Mouse (Mus musculus) heart, embryonic 13.5 days (tissue): ENCODE results near the gene Mfn1. TPM values are rescaled to one million over a fixed set of nuclear protein-coding genes. Genes with fewer than 3 reads are reported as not detected.

Experiments
- ATAC-seq: fragments of 200-750 bp; cut with Nextera tagmentation; 2 replicates; pipeline ENCODE4 v1.8.0; 2017; ENCODE audit warnings: moderate TSS enrichment; ENCODE audit not compliant: insufficient number of reproducible peaks, low FRiP score, low TSS enrichment; ENCODE audit errors: extremely low read depth
- H3K27ac ChIP-seq: fragments of 300-500 bp; sonication (generic); replicated peaks from 2 replicates; pipeline ENCODE4 v1.5.1; 2015; ENCODE audit warnings: moderate library complexity, mild to moderate bottlenecking, inconsistent platforms
- H3K27me3 ChIP-seq: fragments of 300-500 bp; sonication (generic); replicated peaks from 2 replicates; pipeline ENCODE4 v1.6.1; 2015; ENCODE audit warnings: mild to moderate bottlenecking, inconsistent platforms
- H3K36me3 ChIP-seq: fragments of 300-500 bp; sonication (generic); 2 replicates; pipeline ENCODE4 v1.6.1; 2015; ENCODE audit warnings: mild to moderate bottlenecking, inconsistent platforms
- H3K4me1 ChIP-seq: fragments of 300-500 bp; sonication (generic); 2 replicates; pipeline ENCODE4 v1.6.1; 2015; ENCODE audit warnings: inconsistent platforms
- H3K4me2 ChIP-seq: fragments of 300-500 bp; sonication (generic); 2 replicates; pipeline ENCODE4 v1.6.1; 2015; ENCODE audit warnings: inconsistent platforms, mild to moderate bottlenecking, moderate library complexity
- H3K4me3 ChIP-seq: fragments of 300-500 bp; sonication (generic); 2 replicates; pipeline ENCODE4 v1.5.1; 2015; ENCODE audit warnings: moderate library complexity, mild to moderate bottlenecking, inconsistent platforms
- H3K9ac ChIP-seq: fragments of 300-500 bp; sonication (generic); 2 replicates; pipeline ENCODE4 v1.6.1; 2015; ENCODE audit warnings: inconsistent platforms, mild to moderate bottlenecking, moderate library complexity
- H3K9me3 ChIP-seq: fragments of 300-500 bp; sonication (generic); 2 replicates; pipeline ENCODE4 v1.6.1; 2016; ENCODE audit warnings: inconsistent platforms
- WGBS: fragments of 180-500 bp; shearing (Covaris S2); methylation state at CpG from one replicate; pipeline ENCODE4 v1.1.7; 2015; ENCODE audit warnings: mixed read lengths; 5-methylcytosine and 5-hydroxymethylcytosine counted together
- polyA plus RNA-seq: library from polyadenylated mRNA; unstranded; fragments of >200 nt; fragmentation: Nextera tagmentation; extraction: Ambion mirVana; gene quantifications from 2 replicates; pipeline ENCODE4 v1.2.1, GENCODE M21; 2015

The Mfn1 gene
- polyA plus RNA-seq, 1 experiment from 2014 or later, result 53.2 TPM

DNA sequence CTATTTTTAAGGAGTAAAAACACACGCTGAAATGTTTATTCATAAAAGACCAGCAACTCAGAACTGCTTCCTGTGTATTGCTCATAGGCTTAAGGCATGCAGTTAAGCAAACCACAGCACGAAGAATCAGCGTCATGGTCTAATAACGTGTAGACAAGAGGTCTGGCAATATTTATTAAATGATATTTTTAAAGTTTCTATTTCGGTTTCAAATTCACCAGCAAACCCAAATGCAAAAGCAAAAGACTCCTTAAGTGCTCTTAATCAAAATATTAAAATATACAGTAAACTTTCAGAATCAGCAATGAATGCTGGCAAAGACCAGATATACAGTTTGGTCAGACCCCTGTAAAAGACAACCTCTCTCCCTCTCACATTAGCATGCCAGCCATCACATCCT, 86.1 kb downstream of the Mfn1 start:
- no peak for ATAC-seq
- WGBS, result 61% methylated on average over 5 of the region's 5 CpGs
- H3K4me3 ChIP-seq, result peak overlapping the region; percentile 74
- H3K27ac ChIP-seq, result no peak overlapping the region
- H3K27me3 ChIP-seq, result no peaks in the 10 kb centered on the region
- H3K4me2 ChIP-seq, result peak overlapping the region; percentile 73
- 0 out of 2 replicates have a peak, but pooled peaks cover 3% of the 10 kb centered on the region for H3K9me3 ChIP-seq
- H3K36me3 ChIP-seq, result peaks cover 10% of the 10 kb centered on the region
- H3K4me1 ChIP-seq, result peaks cover 31% of the 10 kb centered on the region
- H3K9ac ChIP-seq, result peak overlapping the region; percentile 87

DNA sequence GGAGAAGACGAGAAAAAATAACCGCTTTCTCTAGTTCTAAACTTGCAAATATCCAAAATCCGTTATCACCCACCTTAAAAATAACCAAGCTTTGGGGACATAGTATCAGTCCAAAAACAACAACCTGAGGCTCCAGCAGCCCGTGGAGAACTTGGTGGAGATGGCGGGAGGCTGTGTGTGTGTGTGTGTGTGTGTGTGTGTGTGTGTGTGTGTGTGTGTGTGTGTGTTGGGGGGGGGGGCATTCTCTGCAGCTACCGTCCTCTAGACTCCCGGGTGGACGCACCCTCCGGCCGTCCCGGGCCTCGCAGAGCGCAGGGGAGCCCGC, 86.7 kb downstream of the Mfn1 start:
- no peaks in the 10 kb centered on the region for H3K27me3 ChIP-seq
- peak overlapping the region; percentile 78 for H3K27ac ChIP-seq
- 13% methylated on average over 4 of the region's 14 CpGs for WGBS
- H3K36me3 ChIP-seq, result peaks cover 10% of the 10 kb centered on the region
- peak overlapping the region; percentile 73 for H3K4me2 ChIP-seq
- H3K9ac ChIP-seq, result peak overlapping the region; percentile 87
- H3K4me3 ChIP-seq, result peak overlapping the region; percentile 74
- peaks cover 29% of the 10 kb centered on the region for H3K4me1 ChIP-seq
- ATAC-seq, result no peak
- 0 out of 2 replicates have a peak, but pooled peaks cover 3% of the 10 kb centered on the region for H3K9me3 ChIP-seq

DNA sequence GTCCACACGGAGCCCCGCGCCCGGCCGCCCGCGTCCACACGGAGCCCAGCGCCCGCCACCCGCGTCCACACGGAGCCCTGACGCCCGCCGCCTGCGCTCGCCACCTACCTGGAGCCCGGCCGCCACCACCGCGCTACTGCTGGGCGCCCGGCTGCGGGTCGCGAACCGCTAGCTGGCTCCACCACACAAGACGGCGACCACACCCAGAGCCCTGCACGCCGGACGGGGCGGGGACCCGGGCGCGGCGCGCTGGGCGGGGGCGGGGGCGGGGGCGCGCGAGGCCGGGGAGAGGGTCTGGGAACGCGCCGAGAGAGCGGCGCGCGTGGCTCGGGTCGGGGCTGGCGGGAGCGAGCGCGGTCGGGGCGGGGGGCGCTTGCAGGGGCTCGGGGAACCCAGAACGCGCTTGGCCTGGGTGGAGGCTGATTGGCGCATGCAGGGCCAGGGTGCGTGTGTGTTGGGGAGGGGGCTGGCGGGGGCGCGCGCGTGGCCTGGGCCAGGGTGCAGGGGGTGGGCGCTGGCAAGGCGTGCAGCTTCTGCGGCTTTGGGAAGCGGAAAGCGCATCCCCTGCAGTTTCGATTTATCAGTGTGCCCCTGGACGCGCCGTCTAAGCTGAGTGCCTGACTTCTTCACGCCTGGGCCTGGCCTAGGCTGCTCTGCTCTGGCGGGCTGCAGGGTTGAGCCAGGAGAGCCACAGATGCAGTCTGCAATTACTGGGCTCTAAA, 87.2 kb downstream of the Mfn1 start, which contains the start of gene Gnb4:
TSS of gene Gnb4 (minus strand) at position 255 of the 722 bp plus-strand sequence.
- peaks cover 10% of the 10 kb centered on the region for H3K36me3 ChIP-seq

DNA sequence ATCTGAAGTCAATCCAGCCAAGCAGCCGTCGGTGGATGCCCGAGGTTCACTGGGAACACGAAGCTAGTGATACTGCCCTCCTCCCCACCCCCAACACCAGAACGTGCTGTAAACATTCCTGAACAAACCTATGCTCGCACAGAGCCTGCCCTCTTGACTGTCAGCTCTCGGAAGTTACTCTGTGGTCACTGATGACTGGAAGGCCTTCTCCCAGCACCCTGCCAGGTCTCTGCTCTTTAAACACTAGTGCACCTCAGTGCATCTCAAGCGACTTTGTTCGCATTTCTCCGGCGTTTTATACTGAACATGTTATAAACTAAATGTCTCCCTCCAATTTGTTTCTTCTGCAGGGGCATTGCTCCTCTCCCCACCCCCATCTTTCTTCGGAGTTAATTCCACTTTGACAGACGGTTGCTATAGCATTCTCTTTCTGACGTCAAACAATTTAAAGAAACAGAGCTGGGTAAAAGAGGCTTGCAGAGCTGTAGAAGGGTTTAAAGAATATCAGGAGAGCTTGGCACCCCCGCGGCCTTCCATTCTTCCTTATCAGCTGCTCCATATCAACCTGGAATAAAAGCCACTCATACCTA, 87.9 kb downstream of the Mfn1 start:
- Histone ChIP-seq H3K27ac (peak overlapping the region; percentile 78), H3K4me1 (peaks cover 21% of the 10 kb centered on the region), H3K4me3 (peak overlapping the region; percentile 74), H3K36me3 (peaks cover 10% of the 10 kb centered on the region), H3K9me3 (0 out of 2 replicates have a peak, but pooled peaks cover 3% of the 10 kb centered on the region), H3K9ac (peak overlapping the region; percentile 87), H3K4me2 (peak overlapping the region; percentile 73), H3K27me3 (no peaks in the 10 kb centered on the region)
- WGBS, result 18% methylated on average over 16 of the region's 16 CpGs
- no peak for ATAC-seq

More for the DNA sequence above, 87.2 kb downstream of the Mfn1 start, which contains the start of gene Gnb4:
- peaks cover 27% of the 10 kb centered on the region for H3K4me1 ChIP-seq
- peak within 1 kb of the TSS; percentile 73 for H3K4me2 ChIP-seq
- under 1% methylated on average over 80 of the region's 83 CpGs for WGBS
- ATAC-seq, result peak; percentile 68; the same call in 1 of the 2 replicates
- 0 out of 2 replicates have a peak, but pooled peaks cover 3% of the 10 kb centered on the region for H3K9me3 ChIP-seq
- peak within 1 kb of the TSS; percentile 87 for H3K9ac ChIP-seq
- H3K27ac ChIP-seq, result peak within 1 kb of the TSS; percentile 78
- peak within 1 kb of the TSS; percentile 74 for H3K4me3 ChIP-seq
- H3K27me3 ChIP-seq, result no peaks in the 10 kb centered on the region

DNA sequence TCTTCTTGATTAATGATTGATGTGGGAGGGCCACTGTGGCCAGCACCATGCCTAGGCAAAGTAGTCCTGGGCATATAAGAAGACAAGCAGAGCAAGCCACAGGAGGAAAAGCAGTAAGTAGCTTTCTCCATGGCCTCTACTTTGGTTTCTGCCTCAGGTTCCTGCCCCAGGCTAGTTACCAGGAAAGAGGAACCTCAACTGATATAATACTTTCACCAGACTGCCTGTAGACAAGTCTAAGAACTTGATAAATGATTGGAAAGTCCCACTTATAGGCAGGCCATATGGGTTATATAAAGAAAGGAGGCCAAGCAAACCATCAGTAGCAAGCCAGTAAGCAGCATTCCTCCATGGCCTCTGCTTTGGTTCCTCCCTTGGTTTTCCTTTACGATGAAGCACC, 92.4 kb downstream of the Mfn1 start:
- Histone ChIP-seq H3K4me2 (no peak overlapping the region), H3K27ac (no peak overlapping the region), H3K27me3 (no peaks in the 10 kb centered on the region), H3K4me3 (no peak overlapping the region), H3K9ac (no peak overlapping the region), H3K36me3 (no peaks in the 10 kb centered on the region), H3K9me3 (no peaks in the 10 kb centered on the region), H3K4me1 (peaks cover 6% of the 10 kb centered on the region; the same call in 1 of the 2 replicates)
- 90% methylated on average over 1 of the region's 1 CpGs for WGBS
- no peak for ATAC-seq

DNA sequence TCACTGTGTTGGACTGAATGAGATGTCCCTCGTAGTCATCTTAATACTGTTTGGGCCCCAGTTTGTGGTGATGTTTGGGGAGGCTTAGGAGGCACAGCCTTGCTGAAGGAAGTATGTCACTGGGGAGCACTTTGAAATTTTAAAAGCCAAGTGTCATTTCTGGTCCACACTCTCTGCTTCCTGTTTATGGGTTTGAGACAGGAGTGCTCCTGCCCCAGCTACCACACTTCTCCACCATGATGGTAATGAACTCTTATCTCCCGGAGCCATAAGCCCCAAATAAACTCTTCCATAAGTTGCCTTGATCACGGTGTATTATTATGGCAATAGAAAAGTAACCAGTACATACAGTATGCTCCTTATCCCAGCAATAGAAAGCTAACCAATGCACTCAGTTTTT, 92.8 kb downstream of the Mfn1 start:
- Histone ChIP-seq H3K27ac (no peak overlapping the region), H3K27me3 (no peaks in the 10 kb centered on the region)
- 79% methylated on average over 3 of the region's 3 CpGs for WGBS

DNA sequence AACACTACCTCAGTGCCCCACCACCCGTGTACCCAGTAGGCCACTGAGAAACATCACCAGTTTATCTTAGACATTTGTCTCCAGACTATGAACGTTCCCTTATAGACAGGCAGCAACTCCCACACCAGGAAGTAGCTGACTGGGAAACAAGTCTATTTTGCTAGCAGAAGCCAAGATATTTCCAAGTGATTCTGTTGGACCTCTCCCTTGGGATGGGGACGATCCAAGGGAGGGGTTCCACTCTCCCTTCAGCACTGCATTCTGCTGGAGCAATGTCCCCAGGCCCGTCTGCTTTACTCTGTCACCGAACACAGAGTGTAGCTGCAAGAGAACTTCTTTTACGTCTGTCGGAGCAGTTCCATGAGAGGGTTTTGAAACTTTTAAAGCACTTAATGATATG, 98.9 kb downstream of the Mfn1 start:
- no peak overlapping the region for H3K4me2 ChIP-seq
- H3K9me3 ChIP-seq, result no peaks in the 10 kb centered on the region
- no peak overlapping the region for H3K4me3 ChIP-seq
- no peak overlapping the region for H3K9ac ChIP-seq
- no peak overlapping the region for H3K27ac ChIP-seq
- 65% methylated on average over 7 of the region's 7 CpGs for WGBS
- no peak for ATAC-seq
- no peaks in the 10 kb centered on the region for H3K27me3 ChIP-seq
- no peaks in the 10 kb centered on the region for H3K36me3 ChIP-seq
- H3K4me1 ChIP-seq, result no peaks in the 10 kb centered on the region

More for the DNA sequence above, 92.8 kb downstream of the Mfn1 start:
- Histone ChIP-seq H3K9me3 (no peaks in the 10 kb centered on the region), H3K36me3 (no peaks in the 10 kb centered on the region), H3K4me1 (peaks cover 4% of the 10 kb centered on the region; the same call in 1 of the 2 replicates), H3K9ac (no peak overlapping the region), H3K4me2 (no peak overlapping the region), H3K4me3 (no peak overlapping the region)
- no peak for ATAC-seq

Other genes with a start within 250 kb of the Mfn1 start
- gene Zmat3, start 163.5 kb upstream of the Mfn1 start, polyA plus RNA-seq, result 3.3 and 3.9 TPM in 2 replicates
- 5.2 and 7.4 TPM in 2 replicates for gene Pik3ca, start 131.8 kb upstream of the Mfn1 start, polyA plus RNA-seq
- 0.08 and 0.11 TPM in 2 replicates for gene Kcnmb3, start 37.2 kb upstream of the Mfn1 start, polyA plus RNA-seq
- 23.7 and 28.5 TPM in 2 replicates for gene Zfp639, start 19.2 kb upstream of the Mfn1 start, polyA plus RNA-seq
- 50.4 and 53.4 TPM in 2 replicates for gene Gnb4, start 87.1 kb downstream of the Mfn1 start, polyA plus RNA-seq
- gene Actl6a, start 176.8 kb downstream of the Mfn1 start, polyA plus RNA-seq, result 102 TPM in 2 replicates
- 490 and 549 TPM in 2 replicates for gene Ndufb5, start 207.5 kb downstream of the Mfn1 start, polyA plus RNA-seq
- gene Mrpl47, start 208.1 kb downstream of the Mfn1 start, polyA plus RNA-seq, result 27.6 and 37.8 TPM in 2 replicates